Mouse (Mus musculus): ENCODE data around the gene Erbb2.

Erbb2 gene

GRCm38 (mm10) chr11:98461109-98461720 lies 48.9 kb downstream of the Erbb2 start:
- DNase-seq = no peak

- no peak for DNase-seq
These were observed 50.0 kb downstream of the Erbb2 start for GRCm38 (mm10) chr11:98462255-98462654.

- DNase-seq = no peak
These were observed 51.6 kb downstream of the Erbb2 start for GRCm38 (mm10) chr11:98463911-98464310.

GRCm38 (mm10) chr11:98464516-98464915 lies 52.2 kb downstream of the Erbb2 start:
- no peak for DNase-seq

- DNase-seq = no peak
These were observed 57.8 kb downstream of the Erbb2 start for GRCm38 (mm10) chr11:98469761-98470714.

GRCm38 (mm10) chr11:98470795-98471194 lies 58.5 kb downstream of the Erbb2 start:
- DNase-seq = no peak

- DNase-seq = no peak
These were observed 60.4 kb downstream of the Erbb2 start for GRCm38 (mm10) chr11:98472696-98473095.

- DNase-seq = no peak
These were observed 61.7 kb downstream of the Erbb2 start for GRCm38 (mm10) chr11:98473916-98474479.

- no peak for DNase-seq
These were observed 62.7 kb downstream of the Erbb2 start for GRCm38 (mm10) chr11:98474967-98475366.

- no peak for DNase-seq
These were observed 63.6 kb downstream of the Erbb2 start for GRCm38 (mm10) chr11:98475630-98476433.

GRCm38 (mm10) chr11:98476434-98476807 lies 64.2 kb downstream of the Erbb2 start:
- DNase-seq = no peak

- DNase-seq = no peak
These were observed 64.9 kb downstream of the Erbb2 start for GRCm38 (mm10) chr11:98477011-98477701.

GRCm38 (mm10) chr11:98479026-98479939 lies 67.0 kb downstream of the Erbb2 start:
- DNase-seq = no peak

GRCm38 (mm10) chr11:98479940-98480497 lies 67.7 kb downstream of the Erbb2 start:
- no peak for DNase-seq

GRCm38 (mm10) chr11:98481231-98481630 lies 69.0 kb downstream of the Erbb2 start:
- DNase-seq = no peak

GRCm38 (mm10) chr11:98482067-98482466 lies 69.8 kb downstream of the Erbb2 start:
- DNase-seq = no peak

- DNase-seq = no peak
These were observed 73.5 kb downstream of the Erbb2 start for GRCm38 (mm10) chr11:98485749-98486148.

Data from right cerebral cortex, postnatal 4 days (tissue).